Mouse (Mus musculus) lung, embryonic 16.5 days (tissue): ENCODE results near the gene Nfkbiz. TPM values are rescaled to one million over a fixed set of nuclear protein-coding genes. Genes with fewer than 3 reads are reported as not detected.

Experiments used
- ATAC-seq: fragments of 200-750 bp; cut with Nextera tagmentation; 2 replicates; pipeline ENCODE4 v1.8.0; 2017; ENCODE audit warnings: low read depth, mild to moderate bottlenecking, moderate library complexity
- H3K27ac ChIP-seq: fragments of 300-500 bp; sonication (generic); 2 replicates; pipeline ENCODE4 v1.5.1; 2014; ENCODE audit warnings: mild to moderate bottlenecking, control low read depth, low read length
- H3K27me3 ChIP-seq: fragments of 300-500 bp; sonication (generic); 2 replicates; pipeline ENCODE4 v1.6.1; 2014; ENCODE audit warnings: low read depth, low read length, mixed read lengths; ENCODE audit not compliant: control insufficient read depth, insufficient read depth
- H3K36me3 ChIP-seq: fragments of 300-500 bp; sonication (generic); 2 replicates; pipeline ENCODE4 v1.6.1; 2014; ENCODE audit warnings: low read length; ENCODE audit not compliant: control insufficient read depth, insufficient read depth
- H3K4me1 ChIP-seq: fragments of 300-500 bp; sonication (generic); replicated peaks from 2 replicates; pipeline ENCODE4 v1.6.1; 2014; ENCODE audit warnings: low read length, mixed read lengths; ENCODE audit not compliant: control insufficient read depth, insufficient read depth
- H3K4me2 ChIP-seq: fragments of 300-500 bp; sonication (generic); 2 replicates; pipeline ENCODE4 v1.6.1; 2014; ENCODE audit warnings: low read depth, low read length, control low read depth
- H3K4me3 ChIP-seq: fragments of 300-500 bp; sonication (generic); 2 replicates; pipeline ENCODE4 v1.5.1; 2014; ENCODE audit warnings: mild to moderate bottlenecking, low read length, control low read depth
- H3K9ac ChIP-seq: fragments of 300-500 bp; sonication (generic); 2 replicates; pipeline ENCODE4 v1.6.1; 2014; ENCODE audit warnings: low read length, control low read depth
- H3K9me3 ChIP-seq: fragments of 300-500 bp; sonication (generic); 2 replicates; pipeline ENCODE4 v1.6.1; 2016; ENCODE audit warnings: low read length; ENCODE audit not compliant: control insufficient read depth
- WGBS: fragments of 180-500 bp; shearing (Covaris S2); extraction: QIAGEN DNeasy Blood & Tissue Kit; methylation state at CpG from one replicate; pipeline ENCODE4 v1.1.7; 2014; 5-methylcytosine and 5-hydroxymethylcytosine counted together
- polyA plus RNA-seq: library from polyadenylated mRNA; unstranded; fragments of >200 nt; fragmentation: Nextera tagmentation; extraction: Ambion mirVana; gene quantifications from 2 replicates; pipeline ENCODE4 v1.2.1, GENCODE M21; 2015

The Nfkbiz gene
- polyA plus RNA-seq, 1 experiment from 2014 or later = 10.4 TPM

GRCm38 (mm10) chr16:55790326-55790725 is 48.4 kb downstream of the Nfkbiz start:
- Histone ChIP-seq H3K9ac (no peak overlapping the region), H3K9me3 (no peaks in the 10 kb centered on the region), H3K4me1 (no peaks in the 10 kb centered on the region), H3K4me2 (no peak overlapping the region), H3K4me3 (no peak overlapping the region), H3K36me3 (no peaks in the 10 kb centered on the region), H3K27me3 (no peaks in the 10 kb centered on the region), H3K27ac (no peak overlapping the region)
- 77% methylated on average over 7 of the region's 7 CpGs for WGBS
- ATAC-seq = no peak

DNA sequence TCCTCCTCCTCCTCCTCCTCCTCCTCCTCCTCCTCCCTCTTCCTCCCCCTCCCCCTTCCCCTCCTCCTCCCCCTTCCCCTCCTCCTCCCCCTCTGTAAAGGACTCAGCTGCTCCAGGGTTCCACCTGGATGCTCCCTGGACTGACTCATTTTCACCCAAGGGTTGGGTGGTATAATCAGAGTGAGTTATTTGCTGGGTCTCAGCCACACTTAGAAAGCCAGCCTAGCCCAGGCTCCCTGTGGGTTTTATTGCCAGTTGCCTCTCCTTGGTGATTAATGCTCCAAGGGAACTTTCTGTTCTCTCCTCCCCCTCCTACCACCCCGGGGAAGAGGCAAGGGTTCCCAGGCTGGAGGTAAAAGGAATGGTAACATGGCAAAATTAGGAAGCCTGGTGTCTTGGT is 49.4 kb downstream of the Nfkbiz start:
- ATAC-seq = no peak
- Histone ChIP-seq H3K36me3 (no peaks in the 10 kb centered on the region), H3K9me3 (no peaks in the 10 kb centered on the region), H3K27ac (no peak overlapping the region), H3K9ac (no peak overlapping the region), H3K4me3 (no peak overlapping the region), H3K27me3 (no peaks in the 10 kb centered on the region), H3K4me1 (no peaks in the 10 kb centered on the region), H3K4me2 (no peak overlapping the region)
- WGBS = 28% methylated on average over 1 of the region's 1 CpGs

GRCm38 (mm10) chr16:55788671-55789070 is 50.0 kb downstream of the Nfkbiz start:
- no peak overlapping the region for H3K9ac ChIP-seq

GRCm38 (mm10) chr16:55787385-55788072 is 51.2 kb downstream of the Nfkbiz start:
- no peak for ATAC-seq
- Histone ChIP-seq H3K4me1 (no peaks in the 10 kb centered on the region; the same call in 1 of the 2 replicates), H3K9ac (no peak overlapping the region), H3K4me3 (no peak overlapping the region), H3K4me2 (no peak overlapping the region), H3K36me3 (no peaks in the 10 kb centered on the region), H3K27ac (no peak overlapping the region), H3K27me3 (no peaks in the 10 kb centered on the region), H3K9me3 (no peaks in the 10 kb centered on the region)
- WGBS = 84% methylated on average over 13 of the region's 13 CpGs

More at GRCm38 (mm10) chr16:55788671-55789070, 50.0 kb downstream of the Nfkbiz start:
- 76% methylated on average over 5 of the region's 5 CpGs for WGBS
- Histone ChIP-seq H3K27me3 (no peaks in the 10 kb centered on the region), H3K27ac (no peak overlapping the region), H3K36me3 (no peaks in the 10 kb centered on the region), H3K9me3 (no peaks in the 10 kb centered on the region), H3K4me2 (no peak overlapping the region), H3K4me3 (no peak overlapping the region), H3K4me1 (no peaks in the 10 kb centered on the region)
- no peak for ATAC-seq

DNA sequence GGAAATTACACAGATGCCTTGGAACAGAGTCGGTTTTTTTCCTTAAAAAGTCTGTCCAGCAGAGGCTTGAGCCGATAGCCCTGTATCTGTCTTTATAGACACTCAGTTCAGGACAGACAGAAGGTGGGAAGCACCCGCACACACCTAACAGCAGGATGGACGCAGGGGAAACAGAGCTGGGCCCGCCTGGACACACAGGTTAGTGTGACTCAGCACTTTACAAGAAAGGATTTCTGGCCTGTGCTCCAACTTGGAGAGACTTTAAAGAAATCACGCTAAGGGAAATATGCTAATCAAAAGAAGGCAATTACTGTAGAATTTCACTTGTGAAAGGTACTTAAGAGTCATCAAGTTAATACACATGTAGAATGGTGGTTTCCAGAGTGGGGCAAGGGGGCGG is 54.3 kb downstream of the Nfkbiz start:
- H3K36me3 ChIP-seq = no peaks in the 10 kb centered on the region
- no peaks in the 10 kb centered on the region for H3K27me3 ChIP-seq
- no peaks in the 10 kb centered on the region; the same call in none of the 2 replicates for H3K4me1 ChIP-seq
- no peak for ATAC-seq
- WGBS = 73% methylated on average over 7 of the region's 7 CpGs
- no peak overlapping the region for H3K4me2 ChIP-seq
- no peak overlapping the region for H3K4me3 ChIP-seq
- H3K9ac ChIP-seq = no peak overlapping the region
- H3K27ac ChIP-seq = no peak overlapping the region
- no peaks in the 10 kb centered on the region for H3K9me3 ChIP-seq

DNA sequence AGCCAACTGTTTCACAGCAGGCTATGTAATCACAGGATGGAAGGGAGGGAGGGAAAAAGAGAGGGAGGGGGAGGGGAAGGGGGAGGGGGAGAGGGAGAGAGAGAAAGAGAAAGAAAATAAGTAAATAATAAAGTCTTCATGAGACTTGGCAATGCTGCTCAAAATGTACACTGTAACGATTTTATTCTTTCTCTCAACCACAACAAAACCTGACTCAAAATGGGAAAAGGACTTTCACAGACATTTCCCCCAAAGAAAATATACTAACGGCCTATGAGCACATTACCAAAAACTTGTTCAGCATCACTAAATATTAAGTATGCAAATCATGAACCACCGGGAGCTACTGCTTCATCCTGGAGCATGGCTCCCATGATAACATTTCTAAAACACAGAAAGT is 54.8 kb downstream of the Nfkbiz start:
- WGBS = 74% methylated on average over 3 of the region's 3 CpGs
- H3K36me3 ChIP-seq = no peaks in the 10 kb centered on the region
- no peaks in the 10 kb centered on the region for H3K9me3 ChIP-seq
- H3K27me3 ChIP-seq = no peaks in the 10 kb centered on the region
- no peaks in the 10 kb centered on the region; the same call in none of the 2 replicates for H3K4me1 ChIP-seq
- no peak overlapping the region for H3K4me2 ChIP-seq
- no peak overlapping the region for H3K4me3 ChIP-seq
- no peak overlapping the region for H3K27ac ChIP-seq
- no peak for ATAC-seq
- H3K9ac ChIP-seq = no peak overlapping the region

GRCm38 (mm10) chr16:55782911-55783310 is 55.8 kb downstream of the Nfkbiz start:
- no peaks in the 10 kb centered on the region for H3K27me3 ChIP-seq
- no peak for ATAC-seq
- WGBS = 72% methylated on average over 2 of the region's 2 CpGs
- no peak overlapping the region for H3K4me3 ChIP-seq
- H3K4me1 ChIP-seq = no peaks in the 10 kb centered on the region; the same call in none of the 2 replicates
- H3K36me3 ChIP-seq = no peaks in the 10 kb centered on the region
- no peaks in the 10 kb centered on the region for H3K9me3 ChIP-seq
- no peak overlapping the region for H3K27ac ChIP-seq
- no peak overlapping the region for H3K9ac ChIP-seq
- no peak overlapping the region for H3K4me2 ChIP-seq

DNA sequence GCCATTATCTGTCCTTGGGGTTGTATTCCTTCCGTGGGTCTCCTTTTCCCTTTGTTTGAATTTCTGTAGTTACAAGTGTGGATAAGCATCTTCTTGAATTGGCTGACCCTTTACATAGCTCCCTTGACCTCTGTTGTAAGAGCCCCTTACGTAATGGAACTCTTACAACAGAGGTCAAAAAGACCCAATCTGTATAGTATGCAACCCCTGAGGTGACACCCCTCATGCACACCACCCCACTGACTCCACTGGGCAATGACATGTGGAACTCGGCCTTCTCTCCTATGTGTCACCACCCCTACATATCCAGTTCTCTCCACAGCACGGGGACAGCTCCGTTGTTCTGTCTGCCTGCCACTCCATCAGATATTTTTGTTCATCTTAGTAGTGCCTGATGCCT is 56.9 kb downstream of the Nfkbiz start:
- Histone ChIP-seq H3K27ac (no peak overlapping the region), H3K4me3 (no peak overlapping the region), H3K27me3 (no peaks in the 10 kb centered on the region), H3K9me3 (no peaks in the 10 kb centered on the region), H3K4me1 (no peaks in the 10 kb centered on the region; the same call in none of the 2 replicates), H3K36me3 (no peaks in the 10 kb centered on the region), H3K9ac (no peak overlapping the region), H3K4me2 (no peak overlapping the region)
- ATAC-seq = peak; percentile 93
- 45% methylated on average over 5 of the region's 5 CpGs for WGBS

DNA sequence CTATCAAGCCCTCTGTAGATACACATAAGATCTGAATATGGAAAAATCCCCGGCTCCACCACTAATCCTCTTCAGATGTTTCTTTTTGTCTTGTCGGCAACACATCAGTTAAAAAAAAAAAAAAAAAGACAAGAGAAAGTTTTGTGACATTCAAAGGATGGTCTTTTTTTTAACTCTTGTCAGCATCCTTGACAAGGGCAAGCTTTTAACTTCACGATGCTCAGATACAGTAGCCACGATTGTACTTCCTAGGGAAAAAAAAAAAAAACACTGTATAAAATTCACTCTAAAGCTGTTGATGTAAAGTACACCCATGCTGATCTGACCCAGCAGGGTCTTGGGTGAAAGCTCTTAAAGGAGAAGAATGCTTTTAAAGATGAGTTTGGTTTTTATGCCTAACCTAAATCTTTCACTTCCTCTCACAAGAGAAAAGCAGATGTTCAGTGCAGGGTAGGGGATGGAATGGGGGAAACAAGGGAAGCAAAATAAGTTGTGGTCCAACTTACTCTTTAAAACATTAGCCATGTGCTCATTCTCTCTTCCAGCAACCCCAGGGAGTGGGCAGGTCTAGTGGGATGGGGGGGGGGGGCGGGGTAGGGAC is 57.6 kb downstream of the Nfkbiz start:
- Histone ChIP-seq H3K4me3 (no peak overlapping the region), H3K27me3 (no peaks in the 10 kb centered on the region), H3K9ac (no peak overlapping the region), H3K36me3 (no peaks in the 10 kb centered on the region), H3K4me2 (no peak overlapping the region), H3K4me1 (no peaks in the 10 kb centered on the region; the same call in none of the 2 replicates), H3K27ac (no peak overlapping the region), H3K9me3 (no peaks in the 10 kb centered on the region)
- WGBS = 51% methylated on average over 5 of the region's 5 CpGs
- no peak; the same call in 1 of the 2 replicates for ATAC-seq
